Mouse (Mus musculus): ENCODE data around the gene Hoxa2.

DNA sequence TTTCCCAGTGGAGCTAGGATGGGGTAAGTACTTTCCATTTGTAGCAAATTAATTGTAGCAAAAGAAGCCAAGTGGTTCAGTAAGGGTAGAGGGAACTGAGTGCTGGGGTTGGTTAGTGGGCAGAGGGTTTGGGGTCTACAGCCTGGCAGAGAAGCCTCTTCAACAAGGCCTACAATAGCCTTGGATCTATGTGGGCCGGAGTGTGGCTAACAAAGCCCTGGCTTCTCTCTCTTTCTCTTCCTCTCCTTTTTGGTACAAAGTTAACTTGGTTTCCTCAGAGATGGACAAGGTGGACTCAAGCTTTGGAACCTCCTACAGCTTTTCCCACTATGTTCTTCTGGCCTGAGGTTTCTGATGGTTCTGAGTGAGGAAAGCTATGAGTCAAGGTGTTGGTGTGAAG, 36.6 kb upstream of the Hoxa2 start:
- no peak for TF ChIP-seq CTCF (conservative IDR thresholded peaks at IDR 0.05; ENCODE audit: low read length)
- TF ChIP-seq POU5F1 (IDR thresholded peaks at IDR 0.05; ENCODE audit: borderline replicate concordance, low read length): no peak

Measured in E14TG2a.4 (cell line).